Mouse (Mus musculus): ENCODE results near the gene Ldhal6b.

Gene Ldhal6b

DNA sequence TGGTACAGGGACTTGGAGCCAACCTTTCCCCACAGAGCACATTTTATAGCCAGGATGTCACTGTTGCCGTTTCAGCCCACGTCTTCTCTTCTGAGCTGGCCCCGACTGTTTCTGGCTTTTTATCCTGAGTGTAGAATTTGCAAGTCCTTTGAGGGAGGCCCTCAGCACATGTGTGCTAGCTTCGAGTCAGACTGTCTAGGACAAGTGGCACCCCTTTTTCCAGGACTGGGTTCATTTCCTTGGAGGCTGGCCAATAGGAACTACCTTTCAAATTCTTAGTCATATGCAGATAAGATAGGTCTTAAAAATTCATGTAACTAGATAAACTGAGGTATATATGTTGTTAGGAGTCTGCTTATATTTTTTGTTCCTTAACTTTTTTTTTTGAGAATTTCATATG lies 8.2 kb downstream of the Ldhal6b start:
- no peak for DNase-seq (ENCODE audit: low read depth, low spot score)

- no peak for DNase-seq (ENCODE audit: low read depth, low spot score)
These were observed 11.5 kb downstream of the Ldhal6b start for GRCm38 (mm10) chr17:5407030-5407429.

DNA sequence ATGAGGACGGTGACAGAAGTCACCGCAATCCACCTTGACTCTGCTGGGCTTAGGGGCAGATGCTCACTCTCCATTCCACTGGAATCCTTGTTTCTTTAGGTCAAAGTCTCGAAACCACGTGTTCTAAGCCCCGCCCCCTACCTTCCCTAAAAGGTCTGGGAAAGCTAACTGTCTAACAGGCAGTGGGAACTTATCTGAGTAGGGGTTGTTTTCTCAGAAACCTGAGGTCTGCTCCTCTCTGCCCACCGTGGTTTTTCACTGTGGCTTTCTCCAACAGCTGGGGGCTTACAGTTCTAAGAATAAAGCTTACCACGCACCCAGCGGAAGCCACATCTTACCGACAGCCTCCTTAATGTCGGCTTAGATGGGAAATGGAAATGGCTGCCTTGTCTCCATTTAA lies 12.0 kb downstream of the Ldhal6b start:
- DNase-seq (ENCODE audit: low read depth, low spot score): no peak

- DNase-seq (ENCODE audit: low read depth, low spot score): no peak
These were observed 14.7 kb downstream of the Ldhal6b start for GRCm38 (mm10) chr17:5403885-5404284.

GRCm38 (mm10) chr17:5402624-5403023 lies 15.9 kb downstream of the Ldhal6b start:
- peak; percentile 11 for DNase-seq (ENCODE audit: low read depth, low spot score)

DNA sequence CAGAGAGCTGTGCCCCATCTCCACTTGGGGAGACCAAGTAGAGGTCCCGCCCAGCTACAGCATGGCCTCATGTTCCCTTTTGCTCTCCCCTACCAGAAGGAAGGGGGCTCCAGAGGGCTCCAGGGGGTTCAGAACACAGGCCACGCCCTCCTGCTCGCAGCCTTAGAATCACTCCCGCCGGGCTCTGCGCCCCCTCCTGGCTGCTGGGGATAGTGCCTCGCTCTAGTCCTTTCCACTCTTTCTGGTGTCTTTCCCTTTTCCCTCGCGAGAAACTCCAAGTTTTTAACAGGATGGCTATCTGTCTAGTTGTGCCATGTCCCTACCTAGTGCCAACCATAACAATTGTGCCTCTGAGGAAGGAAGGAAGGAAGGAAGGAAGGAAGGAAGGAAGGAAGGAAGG lies 16.5 kb downstream of the Ldhal6b start:
- DNase-seq (ENCODE audit: low read depth, low spot score): peak; percentile 16

DNA sequence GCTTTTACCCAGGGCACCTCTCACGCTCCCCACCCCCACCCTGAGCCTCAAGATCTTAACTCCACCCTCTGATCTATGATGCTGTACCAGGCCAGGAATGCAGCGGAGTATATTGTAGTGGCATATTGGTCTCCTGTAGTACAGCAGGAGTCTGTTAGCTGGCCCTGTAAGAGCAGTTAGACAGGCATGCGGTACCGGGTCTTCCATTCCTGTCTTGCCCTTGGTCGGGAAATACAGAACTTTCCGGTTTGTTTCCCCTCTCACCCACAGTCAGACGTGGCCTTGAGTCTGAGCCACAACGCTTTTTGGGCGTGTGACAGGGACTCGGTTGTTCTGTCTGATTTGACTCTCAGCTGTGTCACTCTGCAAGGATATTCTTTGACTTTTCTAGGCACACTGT lies 17.3 kb downstream of the Ldhal6b start:
- no peak for DNase-seq (ENCODE audit: low read depth, low spot score)

GRCm38 (mm10) chr17:5400435-5401090 lies 18.0 kb downstream of the Ldhal6b start:
- no peak for DNase-seq (ENCODE audit: low read depth, low spot score)

DNA sequence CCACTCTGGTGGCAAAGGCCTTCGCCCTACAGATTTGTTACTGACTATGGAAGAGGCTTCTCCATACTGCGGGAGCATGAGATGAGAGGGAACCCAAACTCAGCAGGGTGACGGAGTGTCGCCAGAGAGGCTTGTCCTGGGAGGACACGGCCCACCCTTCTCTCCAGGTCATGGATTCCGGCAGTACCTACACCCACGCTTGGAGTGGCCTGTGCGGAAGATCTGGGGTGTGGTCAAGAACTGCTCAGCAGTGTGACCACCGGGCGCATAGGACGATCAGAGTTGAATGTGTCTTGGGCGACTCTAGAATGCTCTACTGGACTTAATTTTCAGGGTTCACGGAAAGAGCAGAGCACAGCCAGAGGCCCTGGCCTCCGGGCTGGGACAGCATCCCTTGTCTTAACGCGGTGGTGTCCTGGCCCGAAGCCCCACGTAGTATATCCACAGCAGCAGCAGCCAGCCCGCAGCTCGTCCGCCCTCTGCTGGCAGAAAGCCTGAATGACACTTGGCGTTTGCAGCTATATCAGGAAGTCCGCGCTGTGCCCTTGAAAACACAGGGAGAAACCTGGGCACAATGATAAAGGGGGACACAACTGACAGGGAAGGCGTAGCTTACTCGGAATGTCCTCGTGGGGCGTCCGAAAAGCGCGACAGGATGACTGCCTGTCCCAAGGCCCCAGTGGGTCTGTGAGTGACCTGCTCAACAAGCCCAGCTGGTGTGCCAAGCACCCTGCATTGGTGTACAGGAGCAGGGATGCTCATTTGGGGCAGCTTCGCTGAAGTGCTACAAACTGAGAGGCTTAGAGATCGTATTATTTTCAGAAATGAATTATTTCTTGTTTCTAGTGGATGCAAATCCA lies 21.2 kb downstream of the Ldhal6b start:
- peak; percentile 36 for DNase-seq (ENCODE audit: low read depth, low spot score)

GRCm38 (mm10) chr17:5396213-5396612 lies 22.4 kb downstream of the Ldhal6b start:
- no peak for DNase-seq (ENCODE audit: low read depth, low spot score)

- no peak for DNase-seq (ENCODE audit: low read depth, low spot score)
These were observed 22.9 kb downstream of the Ldhal6b start for GRCm38 (mm10) chr17:5395454-5396205.

- no peak for DNase-seq (ENCODE audit: low read depth, low spot score)
These were observed 27.9 kb downstream of the Ldhal6b start for GRCm38 (mm10) chr17:5390682-5391081.

GRCm38 (mm10) chr17:5388351-5388750 lies 30.2 kb downstream of the Ldhal6b start:
- DNase-seq (ENCODE audit: low read depth, low spot score): no peak

GRCm38 (mm10) chr17:5386885-5387545 lies 31.6 kb downstream of the Ldhal6b start:
- no peak for DNase-seq (ENCODE audit: low read depth, low spot score)

- no peak for DNase-seq (ENCODE audit: low read depth, low spot score)
These were observed 32.9 kb downstream of the Ldhal6b start for GRCm38 (mm10) chr17:5385694-5386093.

DNA sequence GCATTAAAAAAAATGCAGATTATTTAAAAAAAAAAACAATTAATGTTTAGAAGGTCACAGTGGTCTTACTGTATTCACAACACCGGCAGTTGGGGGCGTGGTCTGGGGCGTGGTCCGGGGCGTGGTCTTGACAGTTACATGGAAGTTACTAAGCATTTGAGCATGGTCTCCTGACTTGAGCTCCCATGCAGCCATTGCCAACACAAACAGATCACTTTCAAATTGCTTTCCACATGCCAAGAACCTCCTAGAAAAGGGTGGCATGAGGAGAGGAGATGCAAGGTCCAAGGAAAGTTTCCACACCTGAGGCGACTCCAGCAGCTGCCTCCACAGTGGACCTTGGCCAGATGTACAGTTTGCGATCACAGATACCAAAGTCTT lies 40.6 kb downstream of the Ldhal6b start:
- peak; percentile 9 for DNase-seq (ENCODE audit: low read depth, low spot score)

DNA sequence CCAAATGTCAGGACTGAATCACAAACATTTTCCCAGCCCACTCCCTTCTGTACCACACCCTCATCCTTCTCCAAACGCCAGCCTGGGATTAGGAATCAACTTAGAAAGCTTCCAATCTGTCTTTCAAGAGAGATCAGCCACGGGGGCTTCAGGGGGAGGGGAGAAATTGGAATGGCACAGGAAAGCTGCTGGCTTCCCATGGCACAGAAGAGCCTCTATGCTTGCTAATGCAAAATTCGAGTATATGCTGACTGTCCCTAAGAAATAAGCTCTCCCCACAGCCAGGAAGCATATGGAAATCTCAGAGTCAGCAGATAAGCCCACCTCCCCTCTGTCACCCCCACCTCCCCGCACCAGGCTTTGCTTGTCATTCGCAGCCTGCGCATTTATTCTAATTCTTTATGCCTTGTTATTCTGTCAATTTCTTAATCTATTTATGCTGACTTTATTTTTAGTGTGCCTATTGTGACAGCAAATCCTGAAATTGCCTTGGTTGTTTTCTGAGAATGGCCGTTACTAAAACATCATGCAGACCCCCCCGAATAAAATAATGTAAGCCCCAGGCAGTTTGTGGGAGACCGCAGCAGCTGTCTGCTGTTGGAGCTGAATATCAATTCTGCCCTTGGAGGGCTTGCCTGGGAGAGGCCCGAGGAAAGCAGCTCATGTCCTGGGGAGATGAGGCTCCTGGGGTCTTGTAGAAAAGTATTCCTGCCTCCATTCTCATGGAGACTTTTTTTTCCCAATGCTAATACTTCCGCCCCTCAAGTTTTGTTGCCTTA lies 41.2 kb downstream of the Ldhal6b start:
- DNase-seq (ENCODE audit: low read depth, low spot score): no peak

GRCm38 (mm10) chr17:5372951-5373350 lies 45.6 kb downstream of the Ldhal6b start:
- no peak for DNase-seq (ENCODE audit: low read depth, low spot score)

DNA sequence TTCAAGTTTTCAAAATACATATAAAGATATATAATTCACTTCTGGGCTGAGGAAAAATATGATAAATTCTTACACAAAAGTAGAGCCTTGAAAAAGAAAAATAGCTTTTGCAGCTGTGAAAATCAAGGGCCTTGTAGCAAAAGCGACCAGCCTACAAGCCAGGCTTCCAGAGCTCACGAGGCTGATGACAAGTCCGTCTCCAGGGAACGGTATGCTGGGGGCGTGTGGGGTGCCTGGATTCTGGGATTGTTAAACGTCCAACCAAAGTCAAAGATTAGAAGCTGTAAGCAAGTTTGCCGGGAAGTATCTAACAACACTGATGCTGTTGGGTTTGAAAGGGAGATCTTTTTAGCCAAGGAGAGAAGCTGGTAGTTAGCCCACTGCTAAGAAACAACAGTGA lies 47.0 kb downstream of the Ldhal6b start:
- DNase-seq (ENCODE audit: low read depth, low spot score): no peak

GRCm38 (mm10) chr17:5371032-5371431 lies 47.5 kb downstream of the Ldhal6b start:
- DNase-seq (ENCODE audit: low read depth, low spot score): no peak

All from c-Kit-negative CD71-positive TER-119-positive erythroid progenitor cells, embryonic 14.5 days (primary cell).